Mouse (Mus musculus): ENCODE results near the gene Ren1.

DNA sequence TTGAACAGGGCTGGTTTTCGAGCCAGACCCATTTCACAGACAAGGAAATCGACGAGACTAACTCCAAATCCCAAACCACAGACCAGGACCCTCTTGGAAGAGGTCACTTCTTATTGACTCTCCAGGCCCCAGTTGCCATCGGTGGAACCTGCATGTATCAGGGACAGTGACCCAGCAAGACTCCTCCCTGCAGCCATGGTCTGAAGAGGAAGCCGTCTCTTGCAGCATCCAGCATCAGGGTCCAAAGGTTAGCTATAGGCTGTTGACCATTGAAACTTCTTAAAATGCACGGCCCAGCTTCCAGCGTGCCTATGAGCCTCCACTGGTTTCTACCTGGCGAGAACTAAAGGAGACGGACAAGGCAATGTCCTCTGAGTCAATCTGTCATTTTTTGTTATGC is 59.5 kb downstream of the Ren1 start:
- no peak for TF ChIP-seq CTCF (IDR thresholded peaks at IDR 0.05)
- no peak for TF ChIP-seq EP300 (IDR thresholded peaks at IDR 0.05)
